Mouse (Mus musculus) hindbrain, postnatal 0 days (tissue): Measurements from ENCODE around the gene Ipo8. TPM values are rescaled to one million over a fixed set of nuclear protein-coding genes. Genes with fewer than 3 reads are reported as not detected.

Source experiments
- ATAC-seq: fragments of 200-750 bp; cut with Nextera tagmentation; 2 replicates; pipeline ENCODE4 v1.8.0; 2017; ENCODE audit warnings: mild to moderate bottlenecking, moderate TSS enrichment, moderate library complexity
- DNase-seq: peaks from one replicate; pipeline ENCODE4 v3.0.0-alpha.2; 2015; ENCODE audit warnings: low spot score
- H3K27ac ChIP-seq: fragments of 300-500 bp; sonication (generic); 2 replicates; pipeline ENCODE4 v1.5.1; 2014; ENCODE audit warnings: mild to moderate bottlenecking
- H3K27me3 ChIP-seq: fragments of 300-500 bp; sonication (generic); 2 replicates; pipeline ENCODE4 v1.6.1; 2014; ENCODE audit warnings: low read length, mixed read lengths; ENCODE audit not compliant: insufficient read depth
- H3K36me3 ChIP-seq: fragments of 300-500 bp; sonication (generic); 2 replicates; pipeline ENCODE4 v1.6.1; 2014; ENCODE audit warnings: low read length, mixed read lengths; ENCODE audit not compliant: insufficient read depth
- H3K4me1 ChIP-seq: fragments of 300-500 bp; sonication (generic); 2 replicates; pipeline ENCODE4 v1.6.1; 2014; ENCODE audit warnings: antibody characterized with exemption, low read length, mixed read lengths; ENCODE audit not compliant: insufficient read depth
- H3K4me2 ChIP-seq: fragments of 300-500 bp; sonication (generic); 2 replicates; pipeline ENCODE4 v1.6.1; 2014; ENCODE audit warnings: low read depth, mild to moderate bottlenecking, low read length, moderate library complexity, mixed read lengths
- H3K4me3 ChIP-seq: fragments of 300-500 bp; sonication (generic); 2 replicates; pipeline ENCODE4 v1.5.1; 2014; ENCODE audit warnings: low read length
- H3K9ac ChIP-seq: fragments of 300-500 bp; sonication (generic); replicated peaks from 2 replicates; pipeline ENCODE4 v1.6.1; 2014; ENCODE audit warnings: mild to moderate bottlenecking, low read length, moderate library complexity, mixed read lengths
- H3K9me3 ChIP-seq: fragments of 300-500 bp; sonication (generic); 2 replicates; pipeline ENCODE4 v1.6.1; 2016; ENCODE audit warnings: low read length, mixed read lengths
- CTCF ChIP-seq: IDR thresholded peaks from 2 replicates; pipeline ENCODE4 v1.5.1; 2016; ENCODE audit warnings: antibody characterized with exemption, control low read depth, low read depth
- WGBS: fragments of 180-500 bp; shearing (Covaris S2); extraction: QIAGEN DNeasy Blood & Tissue Kit; methylation state at CpG from one replicate; pipeline ENCODE4 v1.1.7; 2014; 5-methylcytosine and 5-hydroxymethylcytosine counted together
- polyA plus RNA-seq: library from polyadenylated mRNA; unstranded; fragments of >200 nt; fragmentation: Nextera tagmentation; extraction: Ambion mirVana; gene quantifications from 2 replicates; pipeline ENCODE4 v1.2.1, GENCODE M21; 2015
- total RNA-seq: library from RNA; depleted of rRNA; stranded (reverse); fragments of >200 nt; gene quantifications from 2 replicates; pipeline ENCODE4 v1.2.3, GENCODE M21; 2014

Gene Ipo8
- total and polyA plus RNA-seq, 2 experiments from 2014 or later: 14.4 to 28.9 TPM

DNA sequence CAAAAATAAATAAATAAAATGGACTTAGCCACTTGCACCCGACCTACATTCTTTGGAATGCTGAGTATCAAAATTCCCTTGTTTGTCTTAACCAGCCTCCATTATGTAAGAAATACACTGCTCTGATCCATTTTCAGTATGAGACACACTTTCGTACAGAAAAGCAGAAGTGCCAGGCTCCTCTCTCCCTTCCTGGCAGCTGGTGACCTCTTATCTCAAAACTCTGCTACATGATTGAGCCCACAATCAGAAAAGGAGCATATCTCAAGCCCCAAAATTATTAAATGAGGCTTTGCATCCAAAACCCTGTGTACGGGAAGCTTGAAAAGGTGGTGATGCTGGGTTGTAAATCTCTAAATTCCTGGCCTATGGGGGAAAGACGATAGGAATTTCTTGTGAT, 69.8 kb downstream of the Ipo8 start:
- TF ChIP-seq CTCF: no peak
- ATAC-seq: no peak
- Histone ChIP-seq H3K4me2 (no peak overlapping the region), H3K27me3 (no peaks in the 10 kb centered on the region), H3K4me3 (no peak overlapping the region), H3K9ac (no peak overlapping the region), H3K4me1 (no peaks in the 10 kb centered on the region), H3K27ac (no peak overlapping the region), H3K36me3 (no peaks in the 10 kb centered on the region), H3K9me3 (no peaks in the 10 kb centered on the region)
- no peak for DNase-seq
- WGBS: 89% methylated on average over 4 of the region's 4 CpGs

- TF ChIP-seq CTCF: no peak
- Histone ChIP-seq H3K4me1 (no peaks in the 10 kb centered on the region), H3K27me3 (no peaks in the 10 kb centered on the region), H3K9ac (no peak overlapping the region), H3K9me3 (no peaks in the 10 kb centered on the region), H3K4me2 (no peak overlapping the region), H3K36me3 (no peaks in the 10 kb centered on the region), H3K4me3 (no peak overlapping the region), H3K27ac (no peak overlapping the region)
- ATAC-seq (no peak), DNase-seq (no peak)
- 93% methylated on average over 1 of the region's 1 CpGs for WGBS
These were observed 74.7 kb downstream of the Ipo8 start for GRCm38 (mm10) chr6:148756535-148756934.

DNA sequence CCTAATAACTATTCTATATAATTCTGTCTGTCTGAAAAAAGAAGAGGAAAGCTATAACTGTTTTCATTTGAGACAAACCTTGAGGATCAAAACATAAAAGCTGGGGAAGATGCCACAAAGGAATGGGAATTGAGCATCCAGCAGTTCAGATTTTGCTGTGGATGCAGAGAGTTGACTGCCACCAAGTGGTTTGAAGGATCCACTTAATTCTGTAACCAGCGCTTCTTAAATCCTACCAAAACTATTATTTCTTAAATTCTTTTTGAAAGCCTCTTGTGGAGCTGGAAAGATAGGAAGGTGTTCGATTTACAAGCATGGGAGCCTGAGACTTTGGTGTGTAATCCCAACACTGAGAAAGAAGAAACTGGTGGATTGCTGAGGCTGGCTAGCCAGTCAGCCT, 79.9 kb downstream of the Ipo8 start:
- no peak for ATAC-seq
- no peak overlapping the region for H3K9ac ChIP-seq
- DNase-seq: peak; percentile 75
- no peak overlapping the region for H3K4me3 ChIP-seq
- H3K9me3 ChIP-seq: no peaks in the 10 kb centered on the region
- no peak overlapping the region for H3K4me2 ChIP-seq
- TF ChIP-seq CTCF: peak; percentile 70
- no peaks in the 10 kb centered on the region for H3K4me1 ChIP-seq
- H3K27ac ChIP-seq: no peak overlapping the region
- 78% methylated on average over 2 of the region's 2 CpGs for WGBS
- no peaks in the 10 kb centered on the region for H3K36me3 ChIP-seq
- no peaks in the 10 kb centered on the region for H3K27me3 ChIP-seq

- TF ChIP-seq CTCF: no peak
- WGBS: 88% methylated on average over 3 of the region's 3 CpGs
- no peak overlapping the region for H3K4me3 ChIP-seq
- no peaks in the 10 kb centered on the region for H3K27me3 ChIP-seq
- H3K36me3 ChIP-seq: no peaks in the 10 kb centered on the region
- ATAC-seq (no peak), DNase-seq (no peak)
- H3K27ac ChIP-seq: no peak overlapping the region
- no peaks in the 10 kb centered on the region for H3K4me1 ChIP-seq
- H3K9me3 ChIP-seq: no peaks in the 10 kb centered on the region
- H3K4me2 ChIP-seq: no peak overlapping the region
- H3K9ac ChIP-seq: no peak overlapping the region
These were observed 81.1 kb downstream of the Ipo8 start for GRCm38 (mm10) chr6:148750183-148750582.

- Histone ChIP-seq H3K4me2 (no peak overlapping the region), H3K9ac (no peak overlapping the region), H3K27me3 (no peaks in the 10 kb centered on the region), H3K36me3 (no peaks in the 10 kb centered on the region), H3K27ac (no peak overlapping the region), H3K4me3 (no peak overlapping the region), H3K9me3 (no peaks in the 10 kb centered on the region), H3K4me1 (0 out of 2 replicates have a peak, but pooled peaks cover 3% of the 10 kb centered on the region)
- TF ChIP-seq CTCF: no peak
- WGBS: 60% methylated on average over 8 of the region's 8 CpGs
- ATAC-seq: no peak; the same call in 1 of the 2 replicates
- DNase-seq: peak; percentile 15
These were observed 90.6 kb downstream of the Ipo8 start for GRCm38 (mm10) chr6:148740521-148741226.

GRCm38 (mm10) chr6:148736390-148736789, 94.9 kb downstream of the Ipo8 start:
- no peaks in the 10 kb centered on the region for H3K27me3 ChIP-seq
- no peaks in the 10 kb centered on the region for H3K9me3 ChIP-seq
- ATAC-seq (no peak), DNase-seq (no peak)
- H3K9ac ChIP-seq: no peak overlapping the region
- no peak overlapping the region for H3K4me2 ChIP-seq
- TF ChIP-seq CTCF: no peak
- 86% methylated on average over 1 of the region's 1 CpGs for WGBS
- no peak overlapping the region for H3K4me3 ChIP-seq
- no peaks in the 10 kb centered on the region for H3K36me3 ChIP-seq
- H3K27ac ChIP-seq: no peak overlapping the region
- H3K4me1 ChIP-seq: 0 out of 2 replicates have a peak, but pooled peaks cover 3% of the 10 kb centered on the region

GRCm38 (mm10) chr6:148734012-148734411, 97.3 kb downstream of the Ipo8 start:
- WGBS: 94% methylated on average over 20 of the region's 20 CpGs
- ATAC-seq: no peak
- Histone ChIP-seq H3K4me2 (no peak overlapping the region), H3K4me3 (no peak overlapping the region), H3K4me1 (no peaks in the 10 kb centered on the region), H3K27me3 (no peaks in the 10 kb centered on the region), H3K27ac (no peak overlapping the region), H3K36me3 (no peaks in the 10 kb centered on the region), H3K9ac (no peak overlapping the region), H3K9me3 (no peaks in the 10 kb centered on the region)
- TF ChIP-seq CTCF: no peak
- DNase-seq: no peak
